In the genomic region with DNA sequence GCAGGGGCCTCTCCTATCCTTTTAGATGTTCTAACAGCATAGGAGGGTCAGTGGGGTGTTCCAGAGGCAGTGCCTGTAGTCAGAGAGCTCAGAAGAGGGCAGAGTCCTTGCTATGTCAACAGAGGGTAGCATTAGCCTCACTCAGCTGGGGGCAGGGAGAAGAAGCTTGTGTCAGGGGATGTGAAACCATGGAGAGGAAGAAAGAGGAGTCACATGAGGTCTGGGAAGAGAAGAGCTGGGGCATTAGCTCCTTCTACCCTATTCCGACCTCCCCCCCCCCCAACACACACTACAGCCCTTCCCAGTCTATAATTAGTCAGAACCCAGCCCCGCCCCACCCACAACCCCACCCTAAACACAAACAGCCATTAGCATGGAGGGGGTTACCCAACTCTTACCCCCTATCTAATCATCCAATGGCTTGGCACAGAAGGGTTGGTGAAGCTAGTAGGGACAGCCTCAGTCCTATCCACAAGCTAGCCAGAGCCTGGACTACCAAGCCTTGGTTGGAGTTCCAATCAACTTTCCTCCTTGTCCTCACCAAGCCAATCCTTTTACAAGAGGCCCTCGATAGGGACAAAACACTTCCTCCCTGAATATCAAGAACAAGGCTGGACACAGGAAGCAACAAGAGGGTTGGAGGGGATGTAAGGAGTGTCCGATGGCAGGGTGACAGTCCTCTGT, we compare ENCODE assay signal across 8 mouse cellular contexts. TPM values are rescaled to one million over a fixed set of nuclear protein-coding genes. Genes with fewer than 3 reads are reported as not detected.
A peak's percentile ranks its signal among the peaks of the same experiment; 100 is the strongest.
DNase-seq lines count a peak whose midpoint lies in the region; ATAC-seq and TF ChIP-seq lines count a peak whose summit lies in the region.

No protein-coding gene starts in this region.

- peak overlapping the region; percentile 99 for H3K4me3 ChIP-seq in testis, adult 2 months (ENCODE audit: control insufficient read depth, low read depth, low read length)
- H3K4me3 ChIP-seq in heart, embryonic 11.5 days (ENCODE audit: low read depth, low read length), result no peak overlapping the region
- 0 out of 2 replicates have a peak overlapping the region, but pooled peaks have one; percentile 5 for H3K4me3 ChIP-seq in limb, embryonic 13.5 days
- H3K4me3 ChIP-seq in neural tube, embryonic 14.5 days (ENCODE audit: low read depth, low read length), result no peak overlapping the region

- H3K9me3 ChIP-seq in heart, embryonic 11.5 days (replicated peaks; ENCODE audit: control insufficient read depth, low read length), result no peaks in the 10 kb centered on the region
- H3K9me3 ChIP-seq in limb, embryonic 13.5 days, result no peaks in the 10 kb centered on the region
- no peaks in the 10 kb centered on the region for H3K9me3 ChIP-seq in neural tube, embryonic 14.5 days (ENCODE audit: control insufficient read depth, low read length)

- ATAC-seq in heart, embryonic 11.5 days (replicated peaks; ENCODE audit: insufficient number of reproducible peaks, low FRiP score, low TSS enrichment), result no peak
- ATAC-seq in limb, embryonic 13.5 days (ENCODE audit: low FRiP score, low read depth), result no peak
- ATAC-seq in neural tube, embryonic 14.5 days (ENCODE audit: low read depth), result no peak

- peak overlapping the region; percentile 32 for H3K27ac ChIP-seq in testis, adult 2 months (ENCODE audit: control insufficient read depth, insufficient read depth, low read depth, low read length)
- peak overlapping the region; percentile 87 for H3K27ac ChIP-seq in heart, embryonic 11.5 days (ENCODE audit: low read depth, low read length)
- H3K27ac ChIP-seq in limb, embryonic 13.5 days, result 0 out of 2 replicates have a peak overlapping the region, but pooled peaks have one; percentile 22
- H3K27ac ChIP-seq in neural tube, embryonic 14.5 days (ENCODE audit: low read depth, low read length), result peak overlapping the region; percentile 39; the same call in 1 of the 2 replicates

- H3K27me3 ChIP-seq in testis, adult 2 months (ENCODE audit: control insufficient read depth, insufficient read depth, low read length), result no peaks in the 10 kb centered on the region; the same call in 1 of the 2 replicates
- no peaks in the 10 kb centered on the region for H3K27me3 ChIP-seq in heart, embryonic 11.5 days (ENCODE audit: control insufficient read depth, insufficient read depth, low read length)
- H3K27me3 ChIP-seq in limb, embryonic 13.5 days, result no peaks in the 10 kb centered on the region
- H3K27me3 ChIP-seq in neural tube, embryonic 14.5 days (ENCODE audit: control insufficient read depth, insufficient read depth, low read length), result no peaks in the 10 kb centered on the region

- H3K4me1 ChIP-seq in testis, adult 2 months (ENCODE audit: control insufficient read depth, insufficient read depth, low read length), result peaks cover 56% of the 10 kb centered on the region
- H3K4me1 ChIP-seq in heart, embryonic 11.5 days (ENCODE audit: control insufficient read depth, insufficient read depth, low read length), result peaks cover 78% of the 10 kb centered on the region
- peaks cover 87% of the 10 kb centered on the region for H3K4me1 ChIP-seq in limb, embryonic 13.5 days
- peaks cover 54% of the 10 kb centered on the region for H3K4me1 ChIP-seq in neural tube, embryonic 14.5 days (ENCODE audit: control insufficient read depth, insufficient read depth, low read length)

- no peaks in the 10 kb centered on the region for H3K36me3 ChIP-seq in testis, adult 2 months (ENCODE audit: control insufficient read depth, insufficient read depth, low read length)
- no peaks in the 10 kb centered on the region for H3K36me3 ChIP-seq in heart, embryonic 11.5 days (ENCODE audit: control insufficient read depth, insufficient read depth, low read length)
- H3K36me3 ChIP-seq in limb, embryonic 13.5 days, result no peaks in the 10 kb centered on the region
- H3K36me3 ChIP-seq in neural tube, embryonic 14.5 days (ENCODE audit: control insufficient read depth, insufficient read depth, low read length), result no peaks in the 10 kb centered on the region

- TF ChIP-seq POLR2A in testis, adult 2 months (IDR thresholded peaks at IDR 0.05; ENCODE audit: control insufficient read depth, low read depth, low read length), result no peak

- no peak for TF ChIP-seq CTCF in testis, adult 2 months (IDR thresholded peaks at IDR 0.05; ENCODE audit: control insufficient read depth, insufficient read depth, insufficient replicate concordance, low read depth, low read length)

- DNase-seq in testis, postnatal 10 days (ENCODE audit: low spot score), result no peak
- no peak for DNase-seq in gastrocnemius, postnatal 25 days
- no peak for DNase-seq in layer of hippocampus, adult 11-12 months (ENCODE audit: low spot score)
- DNase-seq in spleen, postnatal 10 days (ENCODE audit: low spot score in 2 of 2), result no peak

- WGBS in heart, embryonic 11.5 days (ENCODE audit: insufficient replicate concordance), result 69% methylated on average over 3 of the region's 4 CpGs
- 67% methylated on average over 4 of the region's 4 CpGs for WGBS in limb, embryonic 13.5 days
- 89% methylated on average over 3 of the region's 4 CpGs for WGBS in neural tube, embryonic 14.5 days

- no peak overlapping the region for H3K9ac ChIP-seq in heart, embryonic 11.5 days (ENCODE audit: low read depth, low read length)
- no peak overlapping the region; the same call in 1 of the 2 replicates for H3K9ac ChIP-seq in limb, embryonic 13.5 days
- no peak overlapping the region for H3K9ac ChIP-seq in neural tube, embryonic 14.5 days (replicated peaks; ENCODE audit: low read depth, low read length)

- H3K4me2 ChIP-seq in heart, embryonic 11.5 days, result peak overlapping the region; percentile 92
- H3K4me2 ChIP-seq in limb, embryonic 13.5 days (replicated peaks), result peak overlapping the region; percentile 96
- peak overlapping the region; percentile 68 for H3K4me2 ChIP-seq in neural tube, embryonic 14.5 days (ENCODE audit: low read depth, low read length)

RNA-seq across cellular contexts. Expression of a gene that starts 2.9 kb away (rescaled TPM):
- polyA plus RNA-seq in testis, adult 2 months (2012; rRNA removed), result 91.0 and 107 TPM in 2 replicates
- polyA plus RNA-seq in heart, embryonic 11.5 days (2014; fragmentation: Nextera tagmentation; extraction: Ambion mirVana), result 84.6 and 95.1 TPM in 2 replicates
- polyA plus RNA-seq in limb, embryonic 13.5 days (2015; fragmentation: Nextera tagmentation; extraction: Ambion mirVana), result 130 and 144 TPM in 2 replicates
- polyA plus RNA-seq in neural tube, embryonic 14.5 days (2014; fragmentation: Nextera tagmentation; extraction: Ambion mirVana), result 66.4 and 100 TPM in 2 replicates
- 10 to 100 TPM in 1 of 2 experiments, 1 to 10 TPM in 1; 8.5 to 11.9 TPM for total RNA-seq in gastrocnemius, postnatal 25 days (2021)

RNA-seq across cellular contexts. Expression of a gene that starts 18.6 kb away (rescaled TPM):
- polyA plus RNA-seq in testis, adult 2 months (2012; rRNA removed), result 55.5 and 58.5 TPM in 2 replicates
- 18.0 and 18.5 TPM in 2 replicates for polyA plus RNA-seq in heart, embryonic 11.5 days (2014; fragmentation: Nextera tagmentation; extraction: Ambion mirVana)
- 22.8 and 25.8 TPM in 2 replicates for polyA plus RNA-seq in limb, embryonic 13.5 days (2015; fragmentation: Nextera tagmentation; extraction: Ambion mirVana)
- polyA plus RNA-seq in neural tube, embryonic 14.5 days (2014; fragmentation: Nextera tagmentation; extraction: Ambion mirVana), result 83.0 and 94.5 TPM in 2 replicates
- total RNA-seq in gastrocnemius, postnatal 25 days (2021), result 1 to 10 TPM; 6.6 to 8.4 TPM

RNA-seq across cellular contexts. Expression of a gene that starts 28.3 kb away (rescaled TPM):
- 2.0 and 2.6 TPM in 2 replicates for polyA plus RNA-seq in testis, adult 2 months (2012; rRNA removed)
- polyA plus RNA-seq in heart, embryonic 11.5 days (2014; fragmentation: Nextera tagmentation; extraction: Ambion mirVana), result 3.2 and 4.2 TPM in 2 replicates
- 8.4 and 10.4 TPM in 2 replicates for polyA plus RNA-seq in limb, embryonic 13.5 days (2015; fragmentation: Nextera tagmentation; extraction: Ambion mirVana)
- polyA plus RNA-seq in neural tube, embryonic 14.5 days (2014; fragmentation: Nextera tagmentation; extraction: Ambion mirVana), result 24.9 and 32.9 TPM in 2 replicates
- 1 to 10 TPM in 1 of 2 experiments, under 1 TPM in 1; 0.67 to 2.1 TPM for total RNA-seq in gastrocnemius, postnatal 25 days (2021)

RNA-seq across cellular contexts. Expression of a gene that starts 33.6 kb away (rescaled TPM):
- 49.8 and 59.3 TPM in 2 replicates for polyA plus RNA-seq in testis, adult 2 months (2012; rRNA removed)
- polyA plus RNA-seq in heart, embryonic 11.5 days (2014; fragmentation: Nextera tagmentation; extraction: Ambion mirVana), result 20.5 and 23.5 TPM in 2 replicates
- polyA plus RNA-seq in limb, embryonic 13.5 days (2015; fragmentation: Nextera tagmentation; extraction: Ambion mirVana), result 31.8 and 36.3 TPM in 2 replicates
- polyA plus RNA-seq in neural tube, embryonic 14.5 days (2014; fragmentation: Nextera tagmentation; extraction: Ambion mirVana), result 85.5 and 92.7 TPM in 2 replicates
- 10 to 100 TPM; 71.1 to 72.5 TPM for total RNA-seq in gastrocnemius, postnatal 25 days (2021)

RNA-seq across cellular contexts. Expression of a gene that starts 37.2 kb away (rescaled TPM):
- polyA plus RNA-seq in testis, adult 2 months (2012; rRNA removed), result 0.79 and 1.0 TPM in 2 replicates
- polyA plus RNA-seq in heart, embryonic 11.5 days (2014; fragmentation: Nextera tagmentation; extraction: Ambion mirVana), result 20.7 and 24.6 TPM in 2 replicates
- polyA plus RNA-seq in limb, embryonic 13.5 days (2015; fragmentation: Nextera tagmentation; extraction: Ambion mirVana), result 6.4 and 6.5 TPM in 2 replicates
- 2.9 and 5.2 TPM in 2 replicates for polyA plus RNA-seq in neural tube, embryonic 14.5 days (2014; fragmentation: Nextera tagmentation; extraction: Ambion mirVana)
- 100 to 1,000 TPM; 140 to 157 TPM for total RNA-seq in gastrocnemius, postnatal 25 days (2021)

Comparison
In these comparisons a context has a peak if more than half of its experiments do, and no peak if none do; other contexts are left out.
1. H3K27ac ChIP-seq: peak in every context shown above with its lines; median percentile 87 in heart, embryonic 11.5 days; 39 in neural tube, embryonic 14.5 days; 32 in testis, adult 2 months; 22 in limb, embryonic 13.5 days.
2. H3K4me3 ChIP-seq: peak in testis, adult 2 months (single experiment) and limb, embryonic 13.5 days (single experiment); none in heart, embryonic 11.5 days (single experiment) and neural tube, embryonic 14.5 days (single experiment).
3. Peak in every context shown above with its lines, with median percentiles within 50 percentile points of each other: H3K4me2 ChIP-seq.